Mouse (Mus musculus): ENCODE measurements at regions not wholly inside any gene's neighbourhood (a gene's known extent, or its start where the extent isn't known, plus 50 kb on each side); places are given as distances from the start of the nearest gene placed in this dataset.

GRCm38 (mm10) chr6:76202801-76203200 lies 294.8 kb downstream of the Gm9008 start:
- peak; percentile 13 for DNase-seq
